Mouse (Mus musculus): ENCODE data around the gene Gm14632. TPM values are rescaled to one million over a fixed set of nuclear protein-coding genes. Genes with fewer than 3 reads are reported as not detected.

The Gm14632 gene
- polyA plus RNA-seq (2014; fragmentation: Illumina TruSeq; extraction: RNeasy Lipid Tissue Mini Kit (QIAGEN cat#74804); ENCODE audit: low read depth, low replicate concordance): not detected

GRCm38 (mm10) chrX:30329472-30329871 is at the start of gene Gm14632:
Gene Gm14632, plus strand, starts transcription at chrX:30329772.

